Mouse (Mus musculus) thymus, postnatal 0 days (tissue): ENCODE measurements around the gene AI481877. TPM values are rescaled to one million over a fixed set of nuclear protein-coding genes. Genes with fewer than 3 reads are reported as not detected.
A peak's percentile ranks its signal among the peaks of the same experiment; 100 is the strongest.

Experiments
- DNase-seq: peaks from one replicate; pipeline ENCODE4 v3.0.0-alpha.2; 2015; ENCODE audit warnings: low spot score
- polyA plus RNA-seq: library from polyadenylated mRNA; unstranded; fragments of >200 nt; fragmentation: Nextera tagmentation; extraction: Ambion mirVana; gene quantifications from 2 replicates; pipeline ENCODE4 v1.2.1, GENCODE M21; 2015

The AI481877 gene
- polyA plus RNA-seq, 1 experiment from 2014 or later: 0.12 TPM

DNA sequence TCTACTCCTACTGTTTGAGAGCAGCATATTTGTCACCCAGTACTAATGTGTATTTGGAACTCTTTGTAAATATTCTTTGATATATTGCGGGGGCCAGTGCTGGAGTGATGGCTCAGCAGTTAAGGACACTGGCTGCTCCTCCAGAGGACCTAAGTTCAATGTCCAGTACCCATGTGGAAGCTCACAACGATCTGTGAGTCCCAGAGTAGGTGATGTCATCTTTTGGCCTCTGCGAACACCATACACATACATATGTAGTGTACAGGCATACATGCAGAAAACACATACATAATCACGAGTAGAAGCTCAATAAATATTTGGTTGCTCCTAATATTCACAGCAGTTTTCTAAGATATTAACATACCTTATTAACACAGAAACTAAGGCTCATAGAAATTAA lies 9.8 kb downstream of the AI481877 start:
- no peak for DNase-seq

DNA sequence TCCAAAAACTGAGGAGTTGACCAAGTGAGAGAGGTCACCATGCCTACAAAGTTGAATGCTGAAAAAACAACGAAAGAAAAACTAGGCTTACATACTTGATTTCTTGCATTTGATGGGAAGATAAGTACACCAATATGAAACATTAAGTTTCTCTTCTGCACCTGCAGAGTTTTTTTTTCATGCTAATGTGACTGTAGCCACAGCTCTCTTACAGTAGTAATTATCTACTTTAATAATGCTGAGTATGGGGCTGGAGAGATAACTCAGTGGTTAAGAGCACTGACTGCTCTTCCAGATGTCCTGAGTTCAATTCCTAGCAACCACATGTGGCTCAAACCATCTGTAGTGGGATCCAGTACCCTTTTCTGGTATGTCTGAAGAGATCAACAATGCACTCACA lies 13.7 kb downstream of the AI481877 start:
- no peak for DNase-seq

DNA sequence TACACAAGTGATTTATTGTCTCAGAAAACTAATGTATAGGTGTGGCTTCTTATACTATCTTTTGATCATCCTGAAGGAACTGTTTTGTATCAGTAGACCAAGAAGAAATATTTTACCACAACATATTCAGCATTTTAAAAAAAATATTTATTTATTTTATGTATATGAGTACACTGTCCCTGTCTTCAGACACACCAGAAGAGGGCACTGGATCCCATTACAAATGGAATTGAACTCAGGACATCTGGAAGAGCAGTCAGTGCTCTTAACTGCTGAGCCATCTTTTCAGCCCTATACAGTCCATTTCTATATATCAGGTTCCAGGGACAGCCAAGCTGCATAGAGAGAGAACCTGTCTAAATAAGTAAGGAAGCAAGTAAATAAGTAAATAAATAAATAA lies 15.2 kb downstream of the AI481877 start:
- DNase-seq: no peak

DNA sequence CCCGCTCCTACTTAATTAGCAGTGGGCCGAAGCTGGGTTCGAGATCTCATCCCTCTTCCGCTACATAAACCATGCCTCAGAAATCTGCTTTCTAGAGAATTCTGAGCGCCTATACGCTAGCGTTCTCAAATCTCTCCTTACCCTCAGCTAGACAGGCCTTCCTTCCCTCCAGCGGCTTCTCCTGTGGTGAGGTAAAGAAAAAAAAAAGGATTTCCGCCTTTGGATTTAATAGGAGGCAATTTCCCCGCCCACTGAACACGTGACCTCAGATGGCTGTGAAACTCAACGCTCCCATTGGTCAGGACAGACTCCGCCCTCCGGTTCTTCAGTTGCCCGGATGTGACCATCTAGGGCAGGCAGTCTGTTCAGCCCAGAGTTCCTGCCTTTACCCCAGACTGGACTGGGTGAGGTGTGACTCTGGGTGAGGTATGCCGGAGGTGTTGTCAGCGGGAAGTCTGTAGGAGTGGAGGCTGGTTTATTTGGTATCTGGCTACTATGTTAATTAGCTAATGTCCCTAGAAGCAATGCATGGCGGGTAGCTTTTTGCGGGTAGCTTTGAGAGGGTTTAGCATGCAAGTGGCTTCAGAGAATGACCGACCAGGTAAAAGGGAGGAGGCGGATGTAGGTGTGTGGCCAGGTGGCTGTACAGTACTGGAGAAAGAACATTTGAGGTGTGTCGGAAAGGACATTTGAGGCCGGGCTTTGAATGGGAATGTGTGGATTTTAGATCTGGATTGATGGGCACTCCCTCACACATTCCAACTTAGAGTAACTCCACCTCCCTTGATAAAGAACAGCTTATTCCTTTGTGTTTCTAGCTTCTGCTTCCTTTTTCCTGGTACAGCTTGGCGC lies 20.9 kb downstream of the AI481877 start:
- DNase-seq: no peak

DNA sequence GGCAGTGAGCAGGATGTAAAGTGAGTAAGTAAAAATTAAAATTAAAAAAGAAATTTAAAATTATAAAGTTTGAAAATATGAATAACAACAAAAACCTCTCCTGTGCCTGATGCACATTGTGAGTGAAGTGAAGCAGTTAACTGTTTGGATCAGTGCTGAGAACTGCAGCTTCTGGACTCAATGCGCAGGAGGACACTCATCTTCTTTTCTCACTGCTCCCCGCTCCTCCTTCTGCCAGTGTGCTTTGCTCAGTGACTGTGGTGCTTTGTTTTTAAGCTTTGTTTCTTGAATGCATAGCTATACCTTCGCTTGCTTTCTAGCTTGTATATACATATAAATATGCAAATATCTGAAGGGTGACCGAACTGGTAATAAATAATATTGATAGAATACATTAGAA lies 30.1 kb downstream of the AI481877 start:
- no peak for DNase-seq

DNA sequence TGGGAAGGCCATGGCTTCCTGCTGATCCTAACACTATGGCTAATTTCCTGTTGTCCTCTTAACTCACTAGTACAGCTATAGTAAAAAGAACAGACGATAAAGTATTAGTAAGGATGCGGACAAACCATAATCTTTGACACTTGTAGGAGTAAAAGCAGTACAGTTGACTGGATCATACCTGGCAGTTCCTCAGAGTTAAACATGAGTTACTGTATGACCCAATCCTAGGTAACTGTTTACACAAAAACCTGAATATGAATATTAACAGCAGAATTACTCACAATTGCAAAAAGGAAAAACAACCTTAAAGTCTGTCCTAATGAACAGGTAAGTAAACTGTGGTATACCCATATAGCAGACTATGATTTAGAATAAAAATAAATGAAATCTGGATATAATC lies 30.9 kb downstream of the AI481877 start:
- no peak for DNase-seq

DNA sequence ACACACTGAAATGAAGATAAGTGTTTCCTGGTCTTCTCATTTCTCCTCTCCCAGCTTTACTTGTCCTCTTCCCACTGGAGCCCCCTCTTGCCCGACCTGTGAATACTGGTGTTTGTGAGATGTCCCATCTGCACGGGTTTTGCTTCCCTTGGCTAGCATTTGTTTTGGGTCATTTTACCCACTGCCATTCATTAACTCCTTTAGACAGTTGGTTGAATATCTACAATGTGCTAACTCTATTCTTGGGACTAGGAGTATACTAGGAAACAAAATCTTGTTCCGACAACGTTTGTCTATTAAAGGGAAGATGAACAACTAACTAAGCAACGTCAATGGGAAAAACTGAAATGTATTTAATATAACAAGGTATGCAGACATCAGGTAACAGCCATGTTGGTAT lies 32.1 kb downstream of the AI481877 start:
- DNase-seq: no peak

DNA sequence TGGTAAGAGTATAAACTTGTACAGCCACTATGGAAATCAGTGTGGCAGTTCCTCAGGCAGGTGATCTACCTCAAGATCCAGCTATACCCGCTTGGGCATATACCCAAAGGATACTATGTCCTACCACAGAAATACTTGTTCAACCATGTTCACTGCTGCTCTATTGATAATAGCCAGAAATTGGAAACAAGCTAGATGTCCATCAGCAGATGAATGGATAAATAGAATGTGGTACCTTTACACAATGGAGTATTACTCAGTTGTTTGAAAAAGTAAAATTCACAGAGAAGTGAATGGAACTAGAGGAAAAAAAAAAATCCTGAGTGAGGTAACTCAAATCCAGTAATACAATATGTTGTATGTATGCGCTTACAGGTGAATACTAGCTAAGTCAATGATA lies 34.6 kb downstream of the AI481877 start:
- no peak for DNase-seq

DNA sequence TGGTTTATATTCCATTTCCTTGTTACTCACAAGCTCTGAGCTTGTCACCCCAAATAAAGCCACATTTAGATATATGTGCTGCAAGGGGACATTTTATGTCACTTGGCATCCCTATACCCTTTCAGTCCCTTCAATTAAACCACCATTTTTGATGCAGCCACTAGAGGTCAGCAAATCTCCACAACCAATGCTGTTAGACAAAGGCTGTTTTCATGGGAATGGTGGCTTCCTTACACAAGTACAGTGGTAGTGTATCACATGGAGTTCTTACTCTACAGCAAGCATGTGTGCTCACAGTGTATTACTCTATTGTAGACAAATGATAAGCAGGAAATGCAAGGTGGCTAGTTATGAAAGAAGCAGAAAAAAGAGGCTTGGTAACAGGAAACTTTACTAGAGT lies 42.4 kb downstream of the AI481877 start:
- DNase-seq: peak; percentile 82

DNA sequence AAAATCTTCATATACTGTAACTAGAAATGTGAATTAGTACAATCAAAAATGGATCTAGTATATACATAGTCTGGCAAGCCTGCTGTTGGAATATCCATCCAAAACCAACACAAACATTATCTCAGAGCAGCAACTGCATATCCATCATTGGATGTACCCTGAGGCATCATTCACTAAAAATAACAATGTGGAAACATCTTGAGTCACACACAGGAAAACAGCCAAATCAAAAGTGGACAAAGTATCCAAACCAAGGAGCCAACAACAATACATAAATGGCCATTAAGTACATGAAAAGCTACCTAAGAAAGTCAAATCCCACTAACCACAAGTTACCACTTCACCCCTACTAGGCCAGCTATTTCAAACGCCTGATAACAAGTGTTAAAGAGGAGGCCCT lies 49.4 kb downstream of the AI481877 start:
- DNase-seq: no peak

DNA sequence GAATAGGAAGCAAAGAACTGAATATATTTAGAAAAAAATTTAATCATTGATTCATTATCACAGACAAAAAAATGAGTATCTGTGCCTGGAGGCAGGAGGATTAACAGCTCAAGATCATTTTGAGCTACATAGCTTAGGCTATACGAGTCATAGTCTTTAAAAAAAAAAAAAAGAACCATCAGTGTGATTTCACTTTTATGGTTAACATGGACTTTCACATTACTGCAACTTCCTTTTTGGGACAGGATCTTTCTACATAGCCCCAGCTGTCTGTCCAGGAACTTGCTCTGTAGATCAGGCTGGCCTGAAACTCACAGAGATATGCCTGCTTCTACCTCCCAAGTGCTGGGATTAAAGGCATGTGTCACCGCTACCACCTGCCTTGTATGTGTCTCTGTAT lies 55.4 kb downstream of the AI481877 start:
- DNase-seq: no peak

DNA sequence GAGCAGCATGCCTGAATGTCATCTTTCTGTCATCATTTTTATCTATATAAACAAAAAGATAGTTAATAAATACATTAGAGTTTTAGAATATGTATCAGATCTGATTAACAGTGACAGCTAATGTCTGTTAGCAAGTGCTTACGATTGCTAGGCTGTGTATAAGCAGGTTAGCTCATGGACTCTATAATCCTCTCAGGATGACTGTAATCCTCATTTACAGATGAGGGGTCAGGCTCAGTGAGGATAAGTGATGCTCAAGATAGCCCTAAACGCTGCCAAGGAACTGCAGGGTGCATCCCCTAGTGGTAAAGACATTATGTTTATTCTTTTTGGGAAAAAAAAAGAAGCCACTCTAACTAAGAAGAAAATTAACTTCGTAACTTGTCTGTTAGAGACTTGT lies 69.5 kb downstream of the AI481877 start:
- no peak for DNase-seq

DNA sequence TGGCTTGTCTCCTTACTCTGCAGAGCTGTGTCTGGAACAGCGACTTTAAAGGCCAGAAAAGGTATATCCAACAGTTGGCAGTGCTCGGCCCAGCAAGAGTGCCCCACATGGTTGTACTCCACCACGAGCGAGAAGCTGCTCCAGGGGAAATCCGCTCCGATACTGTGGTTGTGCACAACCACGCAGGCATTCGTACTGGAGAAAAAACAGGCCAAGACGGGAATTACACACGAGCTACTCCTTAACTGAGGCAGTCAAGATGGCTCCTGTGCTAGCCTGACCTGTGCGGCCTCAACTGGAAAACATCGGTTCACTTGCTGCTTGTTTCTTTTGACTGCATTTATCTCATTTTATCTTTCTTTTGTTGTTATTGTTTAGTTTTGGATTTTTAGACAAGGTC lies 76.3 kb downstream of the AI481877 start:
- no peak for DNase-seq

DNA sequence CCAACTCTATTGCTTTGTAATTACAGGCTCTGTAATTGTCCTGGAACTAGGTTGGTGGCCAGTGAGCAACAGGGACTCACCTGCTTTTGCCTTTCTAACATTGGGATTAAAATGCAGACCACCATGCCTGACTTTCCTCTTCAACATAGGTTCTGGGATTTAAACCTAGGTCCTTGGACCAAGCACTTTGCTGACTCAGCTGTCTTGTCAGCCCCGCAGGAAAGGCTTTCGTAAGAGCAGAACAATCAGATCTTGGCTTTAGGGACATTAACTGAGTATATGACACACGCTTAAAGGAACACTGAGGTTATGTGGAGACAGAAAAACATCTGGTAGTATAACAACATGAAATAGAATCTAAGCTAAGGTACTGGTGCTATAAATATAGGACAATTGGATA lies 80.9 kb downstream of the AI481877 start:
- DNase-seq: no peak

DNA sequence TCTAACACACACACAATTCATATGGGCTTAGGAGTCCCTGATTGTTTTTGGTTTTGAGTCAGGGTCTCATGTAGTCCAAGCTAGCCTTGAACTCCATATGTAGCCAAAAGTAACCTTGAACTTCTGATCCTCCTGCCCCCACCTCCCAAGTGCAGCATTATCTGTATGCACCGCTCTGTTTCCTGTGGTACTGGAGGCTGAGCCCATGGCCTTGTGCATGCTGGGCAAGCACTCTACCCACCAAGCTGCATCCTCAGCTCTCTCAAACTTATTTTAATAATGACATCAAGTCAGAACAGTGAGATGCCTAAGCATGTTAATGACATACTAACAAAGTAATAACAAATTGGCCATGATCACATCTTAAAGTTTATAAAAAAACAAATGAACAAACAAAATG lies 87.7 kb downstream of the AI481877 start:
- DNase-seq: no peak

DNA sequence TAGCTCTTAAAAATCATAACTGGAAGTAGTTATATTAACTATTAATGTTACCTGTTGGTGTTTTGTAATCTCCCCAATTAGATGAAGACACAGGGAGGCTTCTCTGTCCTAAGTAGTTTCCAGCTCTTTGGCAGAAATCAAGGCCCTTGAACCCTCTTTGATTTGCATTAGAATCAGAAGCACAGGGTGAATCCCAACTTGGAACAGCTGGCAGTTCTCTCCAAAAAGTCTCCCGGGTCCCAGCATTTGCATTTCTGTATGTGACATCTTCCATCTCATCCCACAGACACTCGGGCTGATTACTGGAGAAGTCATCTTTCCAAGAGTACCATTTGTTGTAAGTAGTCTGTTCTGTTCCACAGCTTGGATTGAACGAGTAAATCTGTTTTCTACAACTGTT lies 91.6 kb downstream of the AI481877 start:
- DNase-seq: no peak

DNA sequence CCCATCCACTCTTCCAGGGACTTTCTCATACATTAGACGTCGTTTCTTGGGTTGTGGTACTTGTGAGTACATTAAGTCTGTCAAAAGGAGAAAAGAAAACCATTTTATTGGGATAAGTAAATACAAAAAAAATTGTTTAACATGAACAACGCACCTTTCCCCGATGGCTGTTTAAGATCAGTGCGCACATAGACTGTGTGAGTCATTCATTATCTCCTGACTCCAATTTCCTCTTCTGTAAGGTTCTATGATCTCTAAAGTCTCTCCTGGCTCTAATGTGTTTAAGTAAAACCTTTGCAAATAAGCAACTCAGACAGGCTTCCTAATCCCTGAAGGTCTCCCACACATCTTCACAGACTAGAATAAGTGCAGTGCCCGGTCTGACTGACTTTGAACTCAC lies 94.9 kb downstream of the AI481877 start:
- no peak for DNase-seq

DNA sequence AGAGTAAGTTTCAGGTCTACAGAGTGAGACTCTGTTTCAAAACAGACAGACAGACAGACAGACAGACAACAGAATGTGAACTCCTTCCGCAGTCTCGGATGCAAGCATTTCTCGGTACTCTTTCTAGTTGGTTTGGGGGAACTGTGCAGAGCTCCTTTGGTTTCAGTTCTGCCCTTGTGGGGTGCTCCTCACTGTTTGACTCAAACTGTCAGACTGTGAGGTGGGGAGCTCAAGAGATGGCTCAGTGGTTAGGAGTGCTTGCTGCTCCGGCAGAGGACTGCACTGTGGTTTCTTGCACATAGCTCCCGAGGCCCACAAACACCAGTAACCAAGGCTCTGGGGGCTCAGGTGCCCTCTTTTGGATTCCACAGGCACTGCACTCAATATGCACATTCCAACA lies 95.7 kb downstream of the AI481877 start:
- DNase-seq: no peak

DNA sequence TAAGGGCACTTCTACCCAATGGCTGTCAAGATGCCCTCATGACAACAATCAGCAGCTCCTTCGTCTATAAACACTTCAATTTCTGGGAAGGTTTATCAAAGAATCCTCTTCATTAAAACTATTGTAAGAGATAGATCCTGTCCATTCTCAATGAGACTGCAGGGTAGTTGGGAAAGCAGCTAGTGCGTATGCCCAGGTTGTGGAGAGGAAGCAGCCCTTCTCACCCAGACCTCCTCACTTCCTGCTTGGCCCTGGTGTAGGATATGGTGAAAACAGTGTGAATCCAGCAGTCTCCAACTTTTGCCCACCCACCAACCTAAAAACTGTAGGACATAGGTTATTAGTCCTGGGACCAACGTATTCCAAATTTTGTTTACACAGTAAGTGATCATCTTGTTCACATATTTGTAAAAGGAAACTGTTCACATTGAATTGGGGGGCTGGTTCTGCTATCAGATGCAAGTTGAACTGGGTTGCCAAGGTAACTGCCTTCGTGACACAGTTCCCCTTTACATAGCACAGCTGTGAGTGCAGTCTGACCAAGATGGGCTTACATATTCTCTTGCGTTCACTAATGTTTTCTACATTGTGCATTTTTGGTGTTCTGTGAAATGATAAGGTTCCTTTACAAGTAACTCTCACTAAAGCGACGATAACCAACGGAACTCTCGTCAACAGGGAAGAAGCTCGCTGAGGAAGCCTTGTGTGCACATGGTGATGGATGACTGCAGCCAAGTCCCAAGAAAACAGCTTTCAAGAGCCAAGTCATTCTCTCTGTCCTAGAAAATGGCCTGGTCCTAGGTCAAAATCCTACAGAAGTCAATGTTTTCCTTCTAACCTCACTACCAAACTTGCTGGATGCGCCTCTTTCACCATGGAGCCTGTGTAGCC lies 98.1 kb downstream of the AI481877 start:
- peak; percentile 50 for DNase-seq

DNA sequence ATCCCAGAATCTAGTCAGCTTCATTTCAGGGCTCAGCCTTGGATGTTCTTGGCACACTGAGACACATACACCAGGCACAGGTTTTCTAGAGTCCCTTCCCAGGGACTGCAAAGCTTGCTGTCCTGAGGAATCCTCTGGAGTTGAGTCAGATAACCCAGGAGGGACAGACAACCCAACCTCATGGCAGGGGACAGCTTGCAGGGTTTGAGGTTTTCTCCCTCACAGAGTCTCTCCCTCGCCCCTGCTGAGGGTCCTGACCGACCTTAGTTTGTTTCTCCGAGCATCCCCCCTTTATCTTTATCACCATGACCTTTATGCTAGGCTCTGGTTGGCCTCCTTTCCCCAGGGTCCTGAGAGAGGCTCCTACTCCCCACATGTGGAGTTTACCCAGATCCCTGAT lies 101.3 kb downstream of the AI481877 start:
- DNase-seq: no peak

DNA sequence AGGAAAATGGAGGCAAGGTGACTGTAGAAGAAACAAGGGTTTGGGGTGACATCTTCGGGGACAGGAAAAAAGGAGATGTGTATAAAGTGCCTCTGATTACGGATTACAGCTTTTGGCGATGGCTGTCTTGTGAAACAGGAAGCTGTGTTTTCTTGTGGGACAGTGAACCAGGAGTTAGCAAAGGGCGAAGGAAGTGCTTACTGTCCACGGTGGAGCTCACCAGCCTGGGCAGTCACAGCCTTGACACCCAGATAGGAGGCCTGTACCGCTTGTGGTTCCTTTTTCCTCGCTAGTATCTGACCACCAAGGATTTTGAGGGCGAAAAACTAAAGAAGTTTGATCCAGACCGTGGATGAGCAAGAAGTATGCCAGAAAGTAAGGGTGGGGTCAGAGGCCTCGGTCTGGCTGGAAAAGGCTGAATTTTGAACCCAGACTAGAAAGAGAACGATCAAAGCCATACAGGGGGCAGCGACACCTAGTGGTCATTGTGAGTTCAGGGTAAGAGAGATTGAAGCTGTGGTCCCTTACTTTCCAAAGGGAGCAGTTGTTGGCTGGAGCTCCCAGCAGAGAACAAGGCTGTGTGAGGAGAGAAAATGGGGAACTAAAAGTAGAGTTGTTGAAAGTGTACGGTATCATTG lies 102.2 kb downstream of the AI481877 start:
- peak; percentile 76 for DNase-seq

DNA sequence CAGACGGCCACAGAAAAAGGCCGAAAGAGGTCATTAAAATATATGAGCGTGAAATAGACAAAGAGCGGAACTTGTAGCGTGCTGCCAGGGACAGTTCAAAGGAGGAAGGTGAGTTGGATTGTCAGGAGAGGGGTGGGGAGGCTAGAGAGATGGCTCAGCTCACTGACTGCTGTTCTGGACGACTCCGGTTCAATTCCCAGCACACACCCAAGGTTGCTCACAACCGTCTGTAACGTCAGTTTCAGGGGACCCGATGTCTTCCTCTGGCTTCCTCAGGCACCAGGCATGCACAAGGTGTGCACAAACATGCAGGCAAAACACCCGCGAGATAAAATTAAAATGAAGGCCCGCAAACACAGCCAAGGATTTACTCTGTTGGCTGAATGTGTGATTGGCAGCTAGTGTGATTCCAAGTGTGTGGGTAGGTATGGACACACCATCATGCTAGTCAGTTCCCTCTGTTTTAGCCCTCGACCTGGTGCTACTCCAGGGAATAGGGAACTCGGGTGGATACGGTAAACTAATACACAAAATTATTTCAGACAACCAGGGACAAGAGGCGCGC lies 102.9 kb downstream of the AI481877 start:
- no peak for DNase-seq
